Mouse (Mus musculus) kidney, embryonic 14.5 days (tissue): ENCODE results near the gene Ak3. TPM values are rescaled to one million over a fixed set of nuclear protein-coding genes. Genes with fewer than 3 reads are reported as not detected.

Source experiments
- ATAC-seq: fragments of 200-750 bp; cut with Nextera tagmentation; 2 replicates; pipeline ENCODE4 v1.8.0; 2017; ENCODE audit warnings: moderate number of reproducible peaks, mild to moderate bottlenecking, moderate TSS enrichment, moderate library complexity; ENCODE audit not compliant: low FRiP score, low TSS enrichment
- H3K27ac ChIP-seq: fragments of 300-500 bp; sonication (generic); 2 replicates; pipeline ENCODE4 v1.5.1; 2014; ENCODE audit warnings: low read depth, mild to moderate bottlenecking, low read length, moderate library complexity, mixed read lengths
- H3K27me3 ChIP-seq: fragments of 300-500 bp; sonication (generic); 2 replicates; pipeline ENCODE4 v1.6.1; 2014; ENCODE audit warnings: mild to moderate bottlenecking, low read length; ENCODE audit not compliant: control insufficient read depth, insufficient read depth
- H3K36me3 ChIP-seq: fragments of 300-500 bp; sonication (generic); 2 replicates; pipeline ENCODE4 v1.6.1; 2014; ENCODE audit warnings: low read length, mixed read lengths; ENCODE audit not compliant: control insufficient read depth, insufficient read depth
- H3K4me1 ChIP-seq: fragments of 300-500 bp; sonication (generic); 2 replicates; pipeline ENCODE4 v1.6.1; 2014; ENCODE audit warnings: low read length, mixed read lengths; ENCODE audit not compliant: control insufficient read depth, insufficient read depth
- H3K4me2 ChIP-seq: fragments of 300-500 bp; sonication (generic); replicated peaks from 2 replicates; pipeline ENCODE4 v1.6.1; 2014; ENCODE audit warnings: low read depth, mild to moderate bottlenecking, low read length
- H3K4me3 ChIP-seq: fragments of 300-500 bp; sonication (generic); 2 replicates; pipeline ENCODE4 v1.5.1; 2014; ENCODE audit warnings: mild to moderate bottlenecking, low read length
- H3K9ac ChIP-seq: fragments of 300-500 bp; sonication (generic); 2 replicates; pipeline ENCODE4 v1.6.1; 2014; ENCODE audit warnings: low read depth, mild to moderate bottlenecking, low read length, moderate library complexity
- H3K9me3 ChIP-seq: fragments of 300-500 bp; sonication (generic); 2 replicates; pipeline ENCODE4 v1.6.1; 2016; ENCODE audit warnings: low read length; ENCODE audit not compliant: control insufficient read depth
- WGBS: fragments of 180-500 bp; shearing (Covaris S2); extraction: QIAGEN DNeasy Blood & Tissue Kit; methylation state at CpG from one replicate; pipeline ENCODE4 v1.1.7; 2014; 5-methylcytosine and 5-hydroxymethylcytosine counted together
- polyA plus RNA-seq: library from polyadenylated mRNA; unstranded; fragments of >200 nt; fragmentation: Nextera tagmentation; extraction: Ambion mirVana; gene quantifications from 2 replicates; pipeline ENCODE4 v1.2.1, GENCODE M21; 2014

Ak3 gene
- polyA plus RNA-seq, 1 experiment from 2014 or later, result 97.7 TPM

GRCm38 (mm10) chr19:29046961-29047333 is 814 bp downstream of the Ak3 start:
- no peak for ATAC-seq
- Histone ChIP-seq H3K4me2 (peak overlapping the region; percentile 73), H3K36me3 (no peaks in the 10 kb centered on the region), H3K9ac (peak overlapping the region; percentile 91), H3K9me3 (no peaks in the 10 kb centered on the region), H3K4me3 (peak overlapping the region; percentile 88), H3K27me3 (no peaks in the 10 kb centered on the region), H3K27ac (peak overlapping the region; percentile 84), H3K4me1 (no peaks in the 10 kb centered on the region)
- 28% methylated on average over 4 of the region's 4 CpGs for WGBS

GRCm38 (mm10) chr19:29045956-29046650 is 1.7 kb downstream of the Ak3 start:
- Histone ChIP-seq H3K9ac (0 out of 2 replicates have a peak overlapping the region, but pooled peaks have one; percentile 1), H3K9me3 (no peaks in the 10 kb centered on the region), H3K4me3 (peak overlapping the region; percentile 88), H3K27ac (peak overlapping the region; percentile 25; the same call in 1 of the 2 replicates), H3K27me3 (no peaks in the 10 kb centered on the region), H3K36me3 (no peaks in the 10 kb centered on the region), H3K4me1 (no peaks in the 10 kb centered on the region), H3K4me2 (peak overlapping the region; percentile 73)
- 21% methylated on average over 15 of the region's 15 CpGs for WGBS
- peak; percentile 50 for ATAC-seq

- H3K36me3 ChIP-seq, result no peaks in the 10 kb centered on the region
- no peak overlapping the region for H3K9ac ChIP-seq
- no peak overlapping the region for H3K27ac ChIP-seq
- WGBS, result 37% methylated on average over 4 of the region's 4 CpGs
- no peak overlapping the region for H3K4me3 ChIP-seq
- peak overlapping the region; percentile 73; the same call in 1 of the 2 replicates for H3K4me2 ChIP-seq
- H3K9me3 ChIP-seq, result no peaks in the 10 kb centered on the region
- H3K27me3 ChIP-seq, result no peaks in the 10 kb centered on the region
- no peaks in the 10 kb centered on the region for H3K4me1 ChIP-seq
- ATAC-seq, result no peak
These were observed 2.4 kb downstream of the Ak3 start for GRCm38 (mm10) chr19:29045369-29045768.

DNA sequence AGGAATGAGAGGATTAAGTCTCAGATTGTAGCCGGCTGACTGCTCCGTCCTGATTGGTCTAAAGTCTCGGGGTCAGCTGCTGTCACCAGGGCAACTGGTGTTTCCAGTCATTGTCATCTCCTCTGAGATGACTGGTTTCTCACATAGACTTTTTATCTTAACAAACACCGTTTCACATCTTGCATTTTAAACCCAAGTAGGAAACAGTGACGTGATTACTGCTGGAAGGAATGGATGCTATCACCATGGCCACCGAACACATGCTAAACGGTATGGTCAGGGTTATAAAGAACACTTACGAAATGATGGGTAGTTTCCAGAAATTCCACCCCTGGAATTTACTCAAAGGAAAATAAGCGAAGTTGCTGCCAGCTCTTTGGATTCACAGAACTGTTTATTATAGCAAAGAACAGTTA is 3.4 kb downstream of the Ak3 start:
- no peaks in the 10 kb centered on the region for H3K4me1 ChIP-seq
- no peak for ATAC-seq
- WGBS, result 70% methylated on average over 9 of the region's 9 CpGs
- H3K27me3 ChIP-seq, result no peaks in the 10 kb centered on the region
- no peak overlapping the region for H3K9ac ChIP-seq
- no peaks in the 10 kb centered on the region for H3K9me3 ChIP-seq
- H3K4me2 ChIP-seq, result no peak overlapping the region
- H3K27ac ChIP-seq, result no peak overlapping the region
- no peaks in the 10 kb centered on the region for H3K36me3 ChIP-seq
- no peak overlapping the region for H3K4me3 ChIP-seq

DNA sequence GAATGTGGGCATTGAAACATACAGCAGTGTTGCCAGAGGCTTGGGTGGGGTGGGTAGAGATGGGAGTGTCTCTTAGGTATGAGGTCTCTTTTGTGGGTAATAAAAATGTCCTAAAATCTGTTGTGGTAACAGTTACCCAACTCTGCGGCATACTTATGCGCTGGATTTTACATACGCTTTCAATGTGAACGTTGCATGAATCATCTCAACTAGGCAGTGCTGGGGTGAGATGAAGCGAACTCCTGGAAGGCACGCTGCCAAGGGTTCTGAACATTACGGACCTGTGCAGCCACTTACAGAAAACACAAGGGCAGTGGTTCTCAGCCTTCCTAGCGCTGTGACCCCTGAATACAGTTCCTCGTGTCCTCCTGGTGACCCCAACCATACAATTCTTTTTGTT is 5.1 kb downstream of the Ak3 start:
- WGBS, result 89% methylated on average over 9 of the region's 9 CpGs
- H3K9ac ChIP-seq, result no peak overlapping the region
- H3K36me3 ChIP-seq, result no peaks in the 10 kb centered on the region; the same call in 1 of the 2 replicates
- no peak overlapping the region for H3K4me3 ChIP-seq
- H3K4me1 ChIP-seq, result no peaks in the 10 kb centered on the region
- no peaks in the 10 kb centered on the region for H3K9me3 ChIP-seq
- no peaks in the 10 kb centered on the region for H3K27me3 ChIP-seq
- H3K4me2 ChIP-seq, result no peak overlapping the region
- H3K27ac ChIP-seq, result no peak overlapping the region
- no peak for ATAC-seq

- 70% methylated on average over 6 of the region's 6 CpGs for WGBS
- H3K4me3 ChIP-seq, result no peak overlapping the region
- no peak overlapping the region for H3K9ac ChIP-seq
- no peaks in the 10 kb centered on the region for H3K9me3 ChIP-seq
- no peaks in the 10 kb centered on the region for H3K27me3 ChIP-seq
- peaks cover 3% of the 10 kb centered on the region for H3K36me3 ChIP-seq
- no peaks in the 10 kb centered on the region for H3K4me1 ChIP-seq
- no peak for ATAC-seq
- no peak overlapping the region for H3K4me2 ChIP-seq
- H3K27ac ChIP-seq, result no peak overlapping the region
These were observed 5.6 kb downstream of the Ak3 start for GRCm38 (mm10) chr19:29042143-29042542.

DNA sequence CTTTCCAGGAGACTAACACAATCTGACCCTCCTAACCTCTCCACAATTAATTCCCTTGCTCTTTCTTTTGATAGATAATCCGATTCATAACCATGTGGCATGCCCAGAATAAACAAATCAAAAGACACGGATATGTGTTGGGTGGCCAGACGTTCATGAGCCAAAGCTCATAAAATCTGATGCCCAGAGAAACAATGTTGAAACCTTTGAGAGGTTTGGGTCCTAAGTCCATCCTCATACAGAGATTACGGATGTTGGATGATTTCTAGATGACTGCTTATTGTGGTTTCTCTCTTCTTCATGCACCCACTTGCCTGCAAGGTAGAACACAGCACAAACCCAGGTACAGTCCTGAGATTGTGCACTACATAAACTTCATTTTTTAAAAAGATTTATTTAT is 7.6 kb downstream of the Ak3 start:
- WGBS, result 80% methylated on average over 4 of the region's 4 CpGs
- H3K36me3 ChIP-seq, result peaks cover 14% of the 10 kb centered on the region
- H3K4me1 ChIP-seq, result no peaks in the 10 kb centered on the region
- ATAC-seq, result no peak
- H3K27ac ChIP-seq, result no peak overlapping the region
- H3K9ac ChIP-seq, result no peak overlapping the region
- H3K9me3 ChIP-seq, result no peaks in the 10 kb centered on the region
- no peak overlapping the region for H3K4me3 ChIP-seq
- H3K27me3 ChIP-seq, result no peaks in the 10 kb centered on the region
- no peak overlapping the region for H3K4me2 ChIP-seq

DNA sequence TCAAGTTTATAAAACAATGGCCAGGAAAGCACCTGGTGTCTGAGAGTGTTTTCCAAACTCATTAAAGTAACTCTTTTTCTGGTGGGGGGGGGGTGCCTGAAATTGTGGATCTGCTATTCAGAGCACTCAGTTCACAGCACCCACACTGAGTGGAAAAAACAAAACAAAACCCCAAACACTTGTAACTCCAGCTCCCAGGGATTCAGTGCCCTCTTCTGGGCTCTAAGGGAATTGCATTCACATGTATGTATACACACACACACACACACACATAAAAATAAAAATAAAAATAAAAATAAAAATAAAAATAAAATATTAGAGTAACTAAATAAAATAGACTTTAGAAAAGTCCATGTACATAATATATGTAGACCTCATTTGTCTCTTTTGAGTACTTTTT is 8.4 kb downstream of the Ak3 start:
- no peak overlapping the region for H3K4me2 ChIP-seq
- H3K4me1 ChIP-seq, result no peaks in the 10 kb centered on the region
- no peak for ATAC-seq
- H3K36me3 ChIP-seq, result peaks cover 14% of the 10 kb centered on the region
- H3K27ac ChIP-seq, result no peak overlapping the region
- H3K27me3 ChIP-seq, result no peaks in the 10 kb centered on the region
- no peak overlapping the region for H3K4me3 ChIP-seq
- H3K9ac ChIP-seq, result no peak overlapping the region
- no peaks in the 10 kb centered on the region for H3K9me3 ChIP-seq

DNA sequence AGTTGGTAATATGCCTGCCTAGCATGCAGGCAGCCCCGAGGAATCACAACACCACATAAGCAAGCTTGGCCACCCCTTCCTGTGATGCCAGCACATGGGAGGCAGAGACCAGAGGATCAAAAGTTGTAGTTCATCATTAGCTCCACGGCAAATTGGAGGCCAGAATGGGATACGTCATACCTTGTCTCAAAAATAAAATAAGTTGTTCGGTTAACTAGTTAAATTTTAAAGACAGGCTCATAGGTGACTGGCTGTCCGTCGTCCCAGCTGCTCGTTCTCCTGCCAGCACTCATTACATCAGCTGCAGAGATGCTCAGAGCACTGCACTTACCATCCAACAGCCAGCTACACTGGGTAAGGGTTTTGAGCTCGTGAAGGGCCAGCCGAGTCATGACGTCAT is 10.2 kb downstream of the Ak3 start:
- 92% methylated on average over 10 of the region's 10 CpGs for WGBS
- H3K27me3 ChIP-seq, result no peaks in the 10 kb centered on the region
- no peaks in the 10 kb centered on the region for H3K9me3 ChIP-seq
- H3K4me3 ChIP-seq, result no peak overlapping the region
- H3K36me3 ChIP-seq, result peaks cover 18% of the 10 kb centered on the region
- no peak overlapping the region for H3K4me2 ChIP-seq
- no peak overlapping the region for H3K9ac ChIP-seq
- H3K4me1 ChIP-seq, result no peaks in the 10 kb centered on the region
- no peak overlapping the region for H3K27ac ChIP-seq
- ATAC-seq, result no peak
